Mouse (Mus musculus) ovary, postnatal 14 days (tissue): ENCODE data around the gene Sema3a.

Experiments used
- DNase-seq: peaks from one replicate; pipeline ENCODE4 v3.0.0; 2022; ENCODE audit warnings: low spot score

Sema3a gene

GRCm38 (mm10) chr5:13320138-13320537 lies 194.9 kb downstream of the Sema3a start:
- DNase-seq, result no peak

- no peak for DNase-seq
Observed at GRCm38 (mm10) chr5:13327281-13327680, 202.1 kb downstream of the Sema3a start.

GRCm38 (mm10) chr5:13331412-13331811 lies 206.2 kb downstream of the Sema3a start:
- DNase-seq, result no peak

GRCm38 (mm10) chr5:13337665-13338064 lies 212.5 kb downstream of the Sema3a start:
- DNase-seq, result no peak

- DNase-seq, result no peak
Observed at GRCm38 (mm10) chr5:13347068-13347467, 221.9 kb downstream of the Sema3a start.

- no peak for DNase-seq
Observed at GRCm38 (mm10) chr5:13351611-13352010, 226.4 kb downstream of the Sema3a start.

GRCm38 (mm10) chr5:13352995-13353394 lies 227.8 kb downstream of the Sema3a start:
- DNase-seq, result no peak

GRCm38 (mm10) chr5:13353539-13353938 lies 228.3 kb downstream of the Sema3a start:
- DNase-seq, result no peak

GRCm38 (mm10) chr5:13354913-13355312 lies 229.7 kb downstream of the Sema3a start:
- no peak for DNase-seq

GRCm38 (mm10) chr5:13358770-13359169 lies 233.6 kb downstream of the Sema3a start:
- no peak for DNase-seq

- DNase-seq, result no peak
Observed at GRCm38 (mm10) chr5:13360711-13361110, 235.5 kb downstream of the Sema3a start.

- no peak for DNase-seq
Observed at GRCm38 (mm10) chr5:13365108-13365507, 239.9 kb downstream of the Sema3a start.

- DNase-seq, result no peak
Observed at GRCm38 (mm10) chr5:13379223-13379622, 254.0 kb downstream of the Sema3a start.

- no peak for DNase-seq
Observed at GRCm38 (mm10) chr5:13384047-13384446, 258.8 kb downstream of the Sema3a start.

GRCm38 (mm10) chr5:13384714-13385113 lies 259.5 kb downstream of the Sema3a start:
- DNase-seq, result no peak

- DNase-seq, result no peak
Observed at GRCm38 (mm10) chr5:13386603-13387002, 261.4 kb downstream of the Sema3a start.

GRCm38 (mm10) chr5:13387679-13388078 lies 262.5 kb downstream of the Sema3a start:
- DNase-seq, result no peak

GRCm38 (mm10) chr5:13389995-13390394 lies 264.8 kb downstream of the Sema3a start:
- DNase-seq, result no peak

GRCm38 (mm10) chr5:13405432-13405831 lies 280.2 kb downstream of the Sema3a start:
- DNase-seq, result no peak

- no peak for DNase-seq
Observed at GRCm38 (mm10) chr5:13406131-13406530, 280.9 kb downstream of the Sema3a start.

- DNase-seq, result no peak
Observed at GRCm38 (mm10) chr5:13411920-13412319, 286.7 kb downstream of the Sema3a start.

- no peak for DNase-seq
Observed at GRCm38 (mm10) chr5:13413915-13414525, 288.8 kb downstream of the Sema3a start.

GRCm38 (mm10) chr5:13416960-13417710 lies 291.9 kb downstream of the Sema3a start:
- DNase-seq, result no peak
